Mouse (Mus musculus): ENCODE results near the gene Hnrnph3. TPM values are rescaled to one million over a fixed set of nuclear protein-coding genes. Genes with fewer than 3 reads are reported as not detected.

Hnrnph3 gene
- polyA plus RNA-seq, 1 experiment: 30.0 TPM

- H3K4me1 ChIP-seq (ENCODE audit: control insufficient read depth, insufficient read depth, insufficient read length, low read length): peaks cover 8% of the 10 kb centered on the region
- peak overlapping the region; percentile 98 for H3K27ac ChIP-seq (replicated peaks; ENCODE audit: low read depth, low read length)
- peak overlapping the region; percentile 97 for H3K4me3 ChIP-seq (ENCODE audit: insufficient read depth, low read depth, low read length)
Observed at GRCm38 (mm10) chr10:63023121-63023748, 782 bp downstream of the Hnrnph3 start.

GRCm38 (mm10) chr10:63022541-63023120, 1.4 kb downstream of the Hnrnph3 start:
- Histone ChIP-seq H3K4me3 (ENCODE audit: insufficient read depth, low read depth, low read length) (peak overlapping the region; percentile 97), H3K27ac (replicated peaks; ENCODE audit: low read depth, low read length) (peak overlapping the region; percentile 98), H3K4me1 (ENCODE audit: control insufficient read depth, insufficient read depth, insufficient read length, low read length) (peaks cover 8% of the 10 kb centered on the region)

- Histone ChIP-seq H3K4me3 (ENCODE audit: insufficient read depth, low read depth, low read length) (peak overlapping the region; percentile 97), H3K27ac (replicated peaks; ENCODE audit: low read depth, low read length) (no peak overlapping the region), H3K4me1 (ENCODE audit: control insufficient read depth, insufficient read depth, insufficient read length, low read length) (peaks cover 8% of the 10 kb centered on the region)
Observed at GRCm38 (mm10) chr10:63021702-63022101, 2.3 kb downstream of the Hnrnph3 start.

- H3K27ac ChIP-seq (replicated peaks; ENCODE audit: low read depth, low read length): no peak overlapping the region
- H3K4me3 ChIP-seq (ENCODE audit: insufficient read depth, low read depth, low read length): no peak overlapping the region
- H3K4me1 ChIP-seq (ENCODE audit: control insufficient read depth, insufficient read depth, insufficient read length, low read length): peaks cover 8% of the 10 kb centered on the region
Observed at GRCm38 (mm10) chr10:63019304-63019703, 4.7 kb downstream of the Hnrnph3 start.

DNA sequence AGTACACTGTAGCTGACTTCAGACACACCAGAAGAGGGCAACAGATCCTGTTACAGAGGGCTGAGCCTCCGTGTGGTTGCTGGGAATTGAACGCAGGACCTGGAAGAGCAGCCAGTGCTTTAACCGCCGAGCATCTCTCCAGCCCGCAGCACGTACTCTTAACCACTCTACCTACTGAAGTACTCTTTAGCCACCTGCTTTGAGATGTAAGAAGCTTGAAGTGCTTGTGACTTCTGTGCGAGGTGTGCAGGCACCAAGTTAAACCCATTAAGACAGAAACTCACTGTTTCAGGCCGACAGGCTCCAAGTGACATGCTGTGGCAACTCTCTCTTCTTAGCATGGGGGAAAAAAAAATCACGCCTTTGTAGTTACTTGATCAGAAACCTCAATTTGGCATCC, 9.8 kb downstream of the Hnrnph3 start:
- Histone ChIP-seq H3K27ac (replicated peaks; ENCODE audit: low read depth, low read length) (no peak overlapping the region), H3K4me3 (ENCODE audit: insufficient read depth, low read depth, low read length) (no peak overlapping the region), H3K4me1 (ENCODE audit: control insufficient read depth, insufficient read depth, insufficient read length, low read length) (peaks cover 3% of the 10 kb centered on the region)

- Histone ChIP-seq H3K27ac (replicated peaks; ENCODE audit: low read depth, low read length) (no peak overlapping the region), H3K4me1 (ENCODE audit: control insufficient read depth, insufficient read depth, insufficient read length, low read length) (no peaks in the 10 kb centered on the region; the same call in 1 of the 2 replicates), H3K4me3 (ENCODE audit: insufficient read depth, low read depth, low read length) (no peak overlapping the region)
Observed at GRCm38 (mm10) chr10:63013476-63013875, 10.5 kb downstream of the Hnrnph3 start.

- Histone ChIP-seq H3K4me1 (ENCODE audit: control insufficient read depth, insufficient read depth, insufficient read length, low read length) (no peaks in the 10 kb centered on the region), H3K4me3 (ENCODE audit: insufficient read depth, low read depth, low read length) (no peak overlapping the region), H3K27ac (replicated peaks; ENCODE audit: low read depth, low read length) (no peak overlapping the region)
Observed at GRCm38 (mm10) chr10:63011556-63011955, 12.5 kb downstream of the Hnrnph3 start.

DNA sequence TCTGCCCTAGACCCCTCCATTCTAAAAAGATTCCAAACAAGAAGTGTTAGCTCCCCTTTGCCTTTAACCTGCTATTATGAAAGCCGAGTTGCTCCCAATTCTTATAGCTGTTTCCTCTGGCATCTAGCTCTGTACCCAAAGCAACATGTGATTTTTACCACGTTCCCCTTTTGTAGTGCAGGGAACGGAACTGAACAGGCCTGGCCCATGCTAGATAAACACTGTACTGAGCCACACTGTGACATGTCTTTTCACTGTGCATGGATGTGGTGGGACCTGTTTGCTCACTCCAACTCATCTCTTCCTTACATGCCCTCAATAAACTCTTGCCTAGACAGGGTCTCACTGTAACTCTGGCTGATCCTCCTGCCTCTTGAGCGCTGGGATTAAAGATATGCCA, 13.7 kb downstream of the Hnrnph3 start:
- Histone ChIP-seq H3K4me3 (ENCODE audit: insufficient read depth, low read depth, low read length) (no peak overlapping the region), H3K27ac (replicated peaks; ENCODE audit: low read depth, low read length) (no peak overlapping the region), H3K4me1 (ENCODE audit: control insufficient read depth, insufficient read depth, insufficient read length, low read length) (no peaks in the 10 kb centered on the region)

GRCm38 (mm10) chr10:63008193-63008592, 15.8 kb downstream of the Hnrnph3 start:
- Histone ChIP-seq H3K4me3 (ENCODE audit: insufficient read depth, low read depth, low read length) (no peak overlapping the region), H3K27ac (replicated peaks; ENCODE audit: low read depth, low read length) (no peak overlapping the region), H3K4me1 (ENCODE audit: control insufficient read depth, insufficient read depth, insufficient read length, low read length) (no peaks in the 10 kb centered on the region)

DNA sequence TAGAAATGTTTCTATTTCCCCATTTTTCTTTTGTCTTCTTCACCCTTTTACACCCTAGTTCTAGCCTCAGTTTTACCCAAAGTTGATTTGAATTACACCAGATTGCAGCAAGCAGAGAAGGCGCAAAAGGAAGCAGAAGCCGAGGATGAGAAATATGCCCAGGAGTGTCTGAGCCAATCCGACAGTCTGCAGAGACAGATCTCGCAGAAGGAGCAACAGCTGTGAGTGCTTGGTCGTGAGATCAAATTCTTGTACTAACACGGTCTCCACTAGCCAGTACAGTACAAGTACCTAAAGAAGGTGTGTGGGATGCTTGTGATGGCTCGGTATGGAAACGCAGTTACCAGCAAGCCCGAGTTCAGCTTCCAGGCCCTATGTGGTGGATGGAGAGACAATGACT, 19.5 kb downstream of the Hnrnph3 start:
- no peak overlapping the region for H3K4me3 ChIP-seq (ENCODE audit: insufficient read depth, low read depth, low read length)
- H3K27ac ChIP-seq (replicated peaks; ENCODE audit: low read depth, low read length): no peak overlapping the region
- H3K4me1 ChIP-seq (ENCODE audit: control insufficient read depth, insufficient read depth, insufficient read length, low read length): no peaks in the 10 kb centered on the region

DNA sequence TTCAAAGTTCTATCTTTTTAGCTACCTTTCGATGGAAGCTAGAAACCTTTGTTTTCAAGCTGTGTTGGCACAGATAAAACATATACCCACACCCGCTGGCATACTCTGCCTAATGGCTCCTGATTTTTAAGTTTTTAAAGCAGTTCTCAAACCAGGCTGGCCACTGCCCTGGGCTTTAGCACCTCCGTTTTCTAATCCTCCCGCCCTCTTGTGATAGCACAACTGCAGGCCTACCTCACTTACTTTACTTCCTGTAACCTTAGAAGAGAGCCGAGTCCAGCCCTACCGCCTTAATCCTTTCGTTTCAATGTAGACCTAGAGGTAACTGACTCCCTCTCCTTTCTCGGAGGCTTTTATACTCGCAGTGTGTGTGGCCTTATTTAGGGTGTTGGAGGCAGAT, 20.8 kb downstream of the Hnrnph3 start:
- Histone ChIP-seq H3K27ac (replicated peaks; ENCODE audit: low read depth, low read length) (no peak overlapping the region), H3K4me3 (ENCODE audit: insufficient read depth, low read depth, low read length) (no peak overlapping the region), H3K4me1 (ENCODE audit: control insufficient read depth, insufficient read depth, insufficient read length, low read length) (no peaks in the 10 kb centered on the region)

GRCm38 (mm10) chr10:63000584-63000983, 23.4 kb downstream of the Hnrnph3 start:
- no peaks in the 10 kb centered on the region for H3K4me1 ChIP-seq (ENCODE audit: control insufficient read depth, insufficient read depth, insufficient read length, low read length)
- no peak overlapping the region for H3K4me3 ChIP-seq (ENCODE audit: insufficient read depth, low read depth, low read length)
- no peak overlapping the region for H3K27ac ChIP-seq (replicated peaks; ENCODE audit: low read depth, low read length)

DNA sequence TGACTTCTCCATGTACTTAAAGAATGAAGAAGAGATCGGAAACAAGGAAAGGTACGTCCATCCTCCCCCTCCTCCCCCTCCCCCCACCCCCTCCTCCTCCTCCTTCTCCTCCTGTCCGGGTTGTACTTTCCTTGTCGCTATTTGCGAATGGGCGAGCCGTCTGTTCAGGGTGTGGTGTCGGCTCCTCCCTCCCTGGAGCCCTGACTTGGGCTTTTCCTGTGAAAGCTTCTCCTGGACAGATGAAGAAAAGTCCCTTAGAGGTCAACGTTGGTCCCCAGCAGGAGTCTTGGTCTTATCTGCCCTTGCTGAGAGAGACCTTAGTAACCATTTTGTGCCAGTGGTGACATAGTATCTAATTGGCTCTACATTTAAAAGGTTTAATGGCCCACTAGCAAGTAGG, 30.0 kb downstream of the Hnrnph3 start:
- Histone ChIP-seq H3K4me1 (ENCODE audit: control insufficient read depth, insufficient read depth, insufficient read length, low read length) (no peaks in the 10 kb centered on the region), H3K27ac (replicated peaks; ENCODE audit: low read depth, low read length) (no peak overlapping the region), H3K4me3 (ENCODE audit: insufficient read depth, low read depth, low read length) (no peak overlapping the region)

GRCm38 (mm10) chr10:62990636-62991035, 33.4 kb downstream of the Hnrnph3 start:
- Histone ChIP-seq H3K27ac (replicated peaks; ENCODE audit: low read depth, low read length) (no peak overlapping the region), H3K4me3 (ENCODE audit: insufficient read depth, low read depth, low read length) (no peak overlapping the region), H3K4me1 (ENCODE audit: control insufficient read depth, insufficient read depth, insufficient read length, low read length) (no peaks in the 10 kb centered on the region)

GRCm38 (mm10) chr10:62987341-62987740, 36.7 kb downstream of the Hnrnph3 start:
- Histone ChIP-seq H3K4me1 (ENCODE audit: control insufficient read depth, insufficient read depth, insufficient read length, low read length) (no peaks in the 10 kb centered on the region), H3K27ac (replicated peaks; ENCODE audit: low read depth, low read length) (no peak overlapping the region), H3K4me3 (ENCODE audit: insufficient read depth, low read depth, low read length) (no peak overlapping the region)

- H3K4me3 ChIP-seq (ENCODE audit: insufficient read depth, low read depth, low read length): no peak overlapping the region
- no peak overlapping the region for H3K27ac ChIP-seq (replicated peaks; ENCODE audit: low read depth, low read length)
- no peaks in the 10 kb centered on the region for H3K4me1 ChIP-seq (ENCODE audit: control insufficient read depth, insufficient read depth, insufficient read length, low read length)
Observed at GRCm38 (mm10) chr10:62984495-62984894, 39.5 kb downstream of the Hnrnph3 start.
